Mouse (Mus musculus) midbrain, embryonic 11.5 days (tissue): Measurements from ENCODE around the gene Akt1. TPM values are rescaled to one million over a fixed set of nuclear protein-coding genes. Genes with fewer than 3 reads are reported as not detected.

ENCODE experiments used
- ATAC-seq: fragments of 200-750 bp; cut with Nextera tagmentation; 2 replicates; pipeline ENCODE4 v1.8.0; 2017; ENCODE audit warnings: moderate TSS enrichment, moderate library complexity; ENCODE audit not compliant: low FRiP score
- DNase-seq: peaks from one replicate; pipeline ENCODE4 v3.0.0; 2015; ENCODE audit warnings: low spot score; ENCODE audit errors: missing footprints
- H3K27ac ChIP-seq: fragments of 300-500 bp; sonication (generic); 2 replicates; pipeline ENCODE4 v1.5.1; 2014; ENCODE audit warnings: low read depth, low read length
- H3K27me3 ChIP-seq: fragments of 300-500 bp; sonication (generic); 2 replicates; pipeline ENCODE4 v1.6.1; 2014; ENCODE audit warnings: mild to moderate bottlenecking, low read length, moderate library complexity, mixed read lengths; ENCODE audit not compliant: control insufficient read depth, insufficient read depth
- H3K36me3 ChIP-seq: fragments of 300-500 bp; sonication (generic); 2 replicates; pipeline ENCODE4 v1.6.1; 2014; ENCODE audit warnings: mild to moderate bottlenecking, low read length, moderate library complexity, mixed read lengths; ENCODE audit not compliant: control insufficient read depth, insufficient read depth
- H3K4me1 ChIP-seq: fragments of 300-500 bp; sonication (generic); 2 replicates; pipeline ENCODE4 v1.6.1; 2014; ENCODE audit warnings: low read length; ENCODE audit not compliant: control insufficient read depth, insufficient read depth
- H3K4me2 ChIP-seq: fragments of 300-500 bp; sonication (generic); 2 replicates; pipeline ENCODE4 v1.6.1; 2014; ENCODE audit warnings: mild to moderate bottlenecking, moderate library complexity
- H3K4me3 ChIP-seq: fragments of 300-500 bp; sonication (generic); 2 replicates; pipeline ENCODE4 v1.5.1; 2014; ENCODE audit warnings: low read depth, low read length
- H3K9ac ChIP-seq: fragments of 300-500 bp; sonication (generic); 2 replicates; pipeline ENCODE4 v1.6.1; 2014; ENCODE audit warnings: low read length
- H3K9me3 ChIP-seq: fragments of 300-500 bp; sonication (generic); 2 replicates; pipeline ENCODE4 v1.6.1; 2016; ENCODE audit warnings: low read length; ENCODE audit not compliant: control insufficient read depth
- WGBS: fragments of 180-500 bp; shearing (Covaris S2); extraction: QIAGEN DNeasy Blood & Tissue Kit; methylation state at CpG from one replicate; pipeline ENCODE4 v1.1.7; 2014; 5-methylcytosine and 5-hydroxymethylcytosine counted together
- polyA plus RNA-seq: library from polyadenylated mRNA; unstranded; fragments of >200 nt; fragmentation: Nextera tagmentation; extraction: Ambion mirVana; gene quantifications from 2 replicates; pipeline ENCODE4 v1.2.1, GENCODE M21; 2014

Gene Akt1
- polyA plus RNA-seq, 1 experiment from 2014 or later = 82.6 TPM

DNA sequence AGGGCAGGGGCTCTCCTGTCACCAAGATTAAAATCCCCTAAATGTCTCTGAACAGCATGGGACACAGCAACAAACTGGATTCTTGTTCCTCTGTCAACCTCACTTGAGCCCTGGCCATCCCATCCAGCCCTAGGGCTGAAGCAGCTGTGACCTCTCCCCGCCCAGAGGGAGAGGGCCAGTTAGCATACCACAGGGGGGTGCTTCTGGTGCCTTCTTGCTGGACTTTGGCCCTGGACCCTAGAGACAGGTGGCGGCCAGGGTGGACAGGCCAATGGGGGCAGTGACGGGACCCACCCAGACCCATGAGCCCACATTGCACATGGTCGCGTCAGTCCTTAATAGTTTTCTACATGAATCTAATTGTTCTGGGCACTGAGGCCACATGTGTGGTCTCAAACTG lies 20.6 kb downstream of the Akt1 start:
- H3K36me3 ChIP-seq = peaks cover 42% of the 10 kb centered on the region
- ATAC-seq (no peak), DNase-seq (no peak)
- H3K27ac ChIP-seq = no peak overlapping the region
- no peak overlapping the region for H3K4me3 ChIP-seq
- no peaks in the 10 kb centered on the region for H3K27me3 ChIP-seq
- H3K9me3 ChIP-seq = no peaks in the 10 kb centered on the region
- no peaks in the 10 kb centered on the region for H3K4me1 ChIP-seq
- H3K4me2 ChIP-seq = no peak overlapping the region
- 89% methylated on average over 5 of the region's 5 CpGs for WGBS
- no peak overlapping the region for H3K9ac ChIP-seq

DNA sequence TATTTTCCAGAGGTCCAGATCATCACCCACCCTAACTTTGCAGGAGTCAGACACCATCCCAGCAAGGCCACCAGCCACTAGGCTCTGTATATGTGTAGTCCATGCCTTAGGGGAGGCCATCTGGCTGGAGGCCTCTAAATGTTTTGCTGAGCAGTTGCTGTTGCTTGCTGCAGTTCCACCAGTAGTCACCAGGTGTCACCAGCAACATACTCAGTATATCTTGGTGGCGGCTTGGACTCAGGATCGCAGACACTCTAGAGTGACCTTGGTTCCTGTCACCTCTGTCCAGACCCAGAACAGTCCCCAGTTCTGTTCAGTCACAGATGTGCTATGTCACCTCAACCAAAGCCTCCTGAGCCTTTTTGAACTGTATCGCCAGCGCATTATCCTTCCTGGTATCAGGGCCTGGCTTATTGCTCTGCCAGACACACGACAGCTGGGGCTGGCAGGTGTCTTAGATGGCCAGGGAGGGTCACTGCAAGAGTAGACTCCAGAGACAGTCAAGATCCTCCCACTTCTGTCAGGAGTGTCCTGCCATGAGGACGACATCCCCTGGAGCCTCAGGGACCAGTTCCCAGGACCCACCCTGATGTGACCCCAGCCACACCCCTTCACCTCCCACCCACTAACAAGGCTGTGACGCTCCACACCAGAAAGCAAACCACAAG lies 21.4 kb downstream of the Akt1 start:
- Histone ChIP-seq H3K36me3 (peaks cover 36% of the 10 kb centered on the region), H3K4me3 (no peak overlapping the region), H3K27me3 (no peaks in the 10 kb centered on the region), H3K27ac (no peak overlapping the region), H3K4me1 (no peaks in the 10 kb centered on the region), H3K9me3 (no peaks in the 10 kb centered on the region), H3K9ac (no peak overlapping the region), H3K4me2 (no peak overlapping the region)
- ATAC-seq (peak; percentile 66), DNase-seq (peak; percentile 99)
- WGBS = 65% methylated on average over 7 of the region's 7 CpGs

DNA sequence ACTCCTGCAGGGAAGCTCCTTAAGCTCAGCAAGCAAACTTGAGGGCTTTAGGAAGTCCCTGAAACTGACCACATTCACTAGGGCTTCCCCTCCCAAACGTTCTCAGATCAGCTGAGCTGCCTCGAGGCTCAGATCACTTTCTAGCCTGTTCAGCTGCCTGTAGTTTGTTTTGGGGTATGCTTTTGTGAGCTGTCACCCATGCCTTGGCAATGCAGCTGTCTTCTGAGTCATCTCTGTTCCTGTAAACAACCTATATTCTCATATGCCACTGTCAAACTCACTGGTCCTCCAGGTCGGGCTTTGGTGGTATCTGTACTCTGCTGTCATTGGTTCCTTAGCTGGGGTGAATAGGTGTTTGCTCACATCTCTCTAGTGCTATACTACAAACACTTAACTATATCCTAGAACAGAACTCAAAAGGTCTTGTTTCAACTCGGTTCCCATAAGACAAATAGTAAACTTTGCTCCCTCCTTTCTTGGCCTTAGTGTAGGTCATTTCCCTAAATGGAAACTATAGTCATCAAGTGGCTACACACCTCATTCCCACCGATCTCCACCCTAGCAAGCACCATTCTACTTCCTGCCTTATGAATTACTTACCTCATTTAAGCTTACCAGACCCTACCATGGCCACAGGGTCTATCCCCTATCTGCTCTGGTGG lies 22.8 kb downstream of the Akt1 start:
- H3K4me3 ChIP-seq = no peak overlapping the region
- no peaks in the 10 kb centered on the region for H3K9me3 ChIP-seq
- ATAC-seq (no peak), DNase-seq (no peak)
- H3K36me3 ChIP-seq = peaks cover 27% of the 10 kb centered on the region
- H3K4me2 ChIP-seq = no peak overlapping the region
- H3K9ac ChIP-seq = no peak overlapping the region
- no peaks in the 10 kb centered on the region for H3K4me1 ChIP-seq
- WGBS = 85% methylated on average over 5 of the region's 5 CpGs
- H3K27me3 ChIP-seq = no peaks in the 10 kb centered on the region
- H3K27ac ChIP-seq = no peak overlapping the region

DNA sequence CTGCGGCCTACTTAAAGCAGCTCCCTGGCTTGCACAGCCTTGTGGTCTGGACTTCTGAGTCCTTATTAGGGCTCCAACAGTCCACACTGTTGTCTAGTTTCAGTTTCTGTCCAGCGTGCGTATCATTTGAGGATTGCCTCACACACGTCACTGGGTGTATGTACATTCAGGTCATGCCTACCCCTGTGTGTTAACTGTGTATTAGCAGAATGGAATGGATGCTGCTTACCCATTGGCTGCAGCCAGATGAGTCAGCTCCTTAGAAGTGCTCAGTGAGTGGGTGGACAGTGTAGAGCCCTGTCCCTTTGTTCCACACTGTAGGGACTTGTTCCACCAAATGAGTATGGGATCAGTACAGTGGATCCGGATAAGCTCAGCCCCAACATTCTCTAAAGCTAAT lies 26.6 kb downstream of the Akt1 start:
- ATAC-seq (no peak), DNase-seq (no peak)
- Histone ChIP-seq H3K9me3 (no peaks in the 10 kb centered on the region), H3K36me3 (peaks cover 8% of the 10 kb centered on the region; the same call in 1 of the 2 replicates), H3K9ac (no peak overlapping the region), H3K4me1 (peaks cover 18% of the 10 kb centered on the region), H3K4me2 (no peak overlapping the region), H3K27ac (no peak overlapping the region), H3K27me3 (no peaks in the 10 kb centered on the region), H3K4me3 (no peak overlapping the region)
- WGBS = 96% methylated on average over 5 of the region's 5 CpGs

DNA sequence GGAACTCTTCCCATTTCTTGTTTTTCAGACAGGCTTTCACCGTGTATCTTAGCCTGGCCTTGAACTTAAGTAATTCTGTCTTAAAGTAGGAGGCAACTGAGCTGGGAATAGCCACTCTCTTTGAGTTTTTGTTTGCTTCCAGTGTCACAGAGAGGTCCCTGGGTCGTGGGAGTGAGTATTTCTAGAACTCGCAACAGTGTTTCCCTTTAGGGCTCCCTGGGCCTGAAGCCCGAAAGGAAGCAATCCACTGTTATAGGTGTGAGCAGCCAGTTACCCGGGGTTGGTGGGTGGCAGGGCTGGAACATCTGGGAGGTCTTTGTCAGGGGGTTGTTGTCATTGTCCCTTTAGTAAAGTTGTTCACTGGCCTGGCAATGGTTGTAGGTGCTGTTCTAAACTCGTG lies 28.5 kb downstream of the Akt1 start:
- no peaks in the 10 kb centered on the region for H3K27me3 ChIP-seq
- ATAC-seq (no peak), DNase-seq (no peak)
- H3K4me2 ChIP-seq = peak overlapping the region; percentile 91
- 63% methylated on average over 6 of the region's 6 CpGs for WGBS
- H3K4me1 ChIP-seq = peaks cover 18% of the 10 kb centered on the region
- H3K27ac ChIP-seq = no peak overlapping the region
- peaks cover 5% of the 10 kb centered on the region; the same call in 1 of the 2 replicates for H3K36me3 ChIP-seq
- no peaks in the 10 kb centered on the region for H3K9me3 ChIP-seq
- H3K9ac ChIP-seq = peak overlapping the region; percentile 89; the same call in 1 of the 2 replicates
- H3K4me3 ChIP-seq = peak overlapping the region; percentile 79

DNA sequence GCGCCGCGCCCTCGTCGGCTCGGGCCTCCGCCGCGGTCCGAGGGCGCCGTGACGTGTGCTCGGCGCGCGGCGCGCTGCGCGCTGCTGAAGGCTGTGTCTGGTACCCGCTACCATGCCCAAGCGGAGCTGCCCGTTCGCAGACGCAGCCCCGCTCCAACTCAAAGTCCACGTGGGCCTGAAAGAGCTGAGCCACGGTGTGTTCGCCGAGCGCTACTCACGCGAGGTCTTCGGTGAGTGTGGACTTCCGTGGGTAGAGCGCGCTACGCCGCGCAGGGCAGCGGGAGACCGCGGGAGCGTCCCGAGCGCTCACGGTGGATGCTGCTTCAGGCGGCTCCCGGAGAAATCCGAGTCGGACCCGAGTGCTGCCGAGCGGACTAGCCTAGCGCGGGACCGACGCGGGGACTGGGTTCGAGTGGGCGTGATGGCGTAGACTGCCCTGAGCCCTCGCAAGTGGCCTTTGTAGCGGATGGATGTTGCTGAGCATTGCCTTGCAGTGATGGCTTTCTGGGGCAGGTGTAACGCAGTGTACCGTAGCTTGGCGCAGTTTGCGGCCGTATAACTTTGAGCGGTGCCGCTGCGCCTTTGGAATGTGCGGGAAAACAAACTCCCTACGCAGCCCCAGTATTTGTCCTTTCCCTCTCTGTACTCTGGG lies 29.7 kb downstream of the Akt1 start:
- peak; percentile 96 for DNase-seq
- H3K4me1 ChIP-seq = peaks cover 18% of the 10 kb centered on the region
- peak overlapping the region; percentile 57 for H3K27ac ChIP-seq
- H3K27me3 ChIP-seq = no peaks in the 10 kb centered on the region
- ATAC-seq = no peak
- peaks cover 5% of the 10 kb centered on the region; the same call in 1 of the 2 replicates for H3K36me3 ChIP-seq
- peak overlapping the region; percentile 79 for H3K4me3 ChIP-seq
- WGBS = under 1% methylated on average over 75 of the region's 75 CpGs
- H3K9me3 ChIP-seq = no peaks in the 10 kb centered on the region
- peak overlapping the region; percentile 91 for H3K4me2 ChIP-seq
- peak overlapping the region; percentile 89 for H3K9ac ChIP-seq

DNA sequence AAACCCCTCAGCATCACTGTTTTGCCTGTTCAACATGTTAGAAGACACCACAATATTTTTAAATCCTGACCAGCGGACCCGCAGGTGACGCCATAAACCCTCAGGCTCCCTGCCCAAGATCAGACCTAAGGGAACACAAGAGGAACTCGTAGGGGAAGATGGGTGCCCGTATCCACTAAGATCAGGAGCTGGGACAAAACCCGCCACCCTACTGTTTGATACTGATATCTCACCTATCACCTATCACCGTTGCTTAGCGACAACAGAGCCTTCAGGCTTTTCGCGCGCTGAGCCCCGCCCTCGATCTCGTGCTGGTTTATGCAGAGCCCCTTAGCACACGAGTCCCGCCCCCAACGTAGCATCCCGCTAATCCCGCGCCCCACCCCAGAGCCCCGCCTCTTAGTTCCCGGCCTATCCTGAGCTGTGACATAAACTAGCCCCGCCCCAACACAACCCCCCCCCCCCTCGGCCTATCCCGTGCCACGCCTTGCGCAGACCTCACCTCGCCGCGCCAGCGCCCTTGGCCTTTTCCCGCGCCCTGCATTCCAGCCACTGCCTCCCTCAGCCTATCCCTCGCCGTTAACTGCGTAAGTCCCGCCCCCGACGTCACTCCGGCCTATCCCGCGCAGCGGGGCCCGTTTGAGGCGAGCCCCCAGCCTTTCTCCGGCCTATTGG lies 30.4 kb downstream of the Akt1 start, which contains the start of gene Siva1:
Gene Siva1 (plus strand): TSS at position 500 of the 675 bp plus-strand sequence.
- peak within 1 kb of the TSS; percentile 89 for H3K9ac ChIP-seq
- DNase-seq = peak; percentile 98
- no peaks in the 10 kb centered on the region for H3K9me3 ChIP-seq
- H3K4me2 ChIP-seq = peak within 1 kb of the TSS; percentile 91
- H3K27me3 ChIP-seq = no peaks in the 10 kb centered on the region
- H3K4me1 ChIP-seq = peaks cover 18% of the 10 kb centered on the region
- WGBS = 2% methylated on average over 40 of the region's 46 CpGs
- peak within 1 kb of the TSS; percentile 57 for H3K27ac ChIP-seq
- peak within 1 kb of the TSS; percentile 79 for H3K4me3 ChIP-seq
- peak; percentile 98 for ATAC-seq
- peaks cover 4% of the 10 kb centered on the region; the same call in 1 of the 2 replicates for H3K36me3 ChIP-seq

DNA sequence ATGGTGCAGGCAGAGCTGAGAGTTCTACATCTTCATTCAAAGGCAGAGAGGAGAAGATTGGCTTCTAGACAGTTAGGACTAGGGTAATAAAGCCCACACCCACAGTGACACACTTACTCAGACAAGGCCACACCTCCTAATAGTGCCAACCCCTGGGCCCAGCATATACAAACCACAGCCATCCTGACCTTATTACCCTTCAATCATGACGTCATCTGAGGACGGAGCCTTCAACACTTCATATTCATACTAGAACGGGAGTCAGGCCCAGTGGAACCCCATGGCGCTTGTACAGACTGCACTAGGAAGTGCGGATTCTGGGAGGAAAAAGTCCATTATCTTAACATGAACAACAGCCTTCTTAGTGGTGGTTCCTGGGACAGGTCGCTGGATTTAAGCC lies 31.6 kb downstream of the Akt1 start:
- Histone ChIP-seq H3K27ac (no peak overlapping the region), H3K4me3 (no peak overlapping the region), H3K9ac (no peak overlapping the region), H3K27me3 (no peaks in the 10 kb centered on the region), H3K9me3 (no peaks in the 10 kb centered on the region), H3K4me2 (no peak overlapping the region), H3K36me3 (peaks cover under 1% of the 10 kb centered on the region; the same call in 1 of the 2 replicates), H3K4me1 (peaks cover 18% of the 10 kb centered on the region)
- no peak for ATAC-seq
- WGBS = 93% methylated on average over 6 of the region's 6 CpGs
- no peak for DNase-seq
